Mouse (Mus musculus) adrenal gland (tissue): Measurements from ENCODE around the gene Vps18.

Experiments used
- intact Hi-C: fragments of 180-260 bp; cut with DNase I; formaldehyde crosslinking; loops from one replicate; pipeline ENCODE4 v1.15.1; 2025

The Vps18 gene

DNA sequence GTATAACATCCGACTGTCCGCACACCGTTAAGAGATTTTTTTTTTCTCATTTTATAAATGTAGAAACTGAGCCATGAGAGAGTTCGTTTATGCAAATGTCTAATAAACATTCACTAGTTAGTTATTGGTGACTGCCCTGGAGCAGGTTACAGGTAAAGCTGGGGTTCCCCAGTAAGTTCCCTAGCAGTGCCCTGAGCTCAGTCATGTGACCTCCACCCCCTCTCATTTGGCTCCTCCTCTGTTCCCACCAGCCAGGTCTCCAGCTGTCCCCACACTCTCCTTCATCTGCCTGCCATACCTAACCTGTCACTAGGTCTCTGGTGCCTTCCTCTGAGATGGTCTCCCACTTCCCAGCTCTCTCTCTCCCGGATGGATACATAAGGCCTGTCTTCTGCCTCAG, 1.2 kb upstream of the Vps18 start:
- intact Hi-C loops: no loop called here

DNA sequence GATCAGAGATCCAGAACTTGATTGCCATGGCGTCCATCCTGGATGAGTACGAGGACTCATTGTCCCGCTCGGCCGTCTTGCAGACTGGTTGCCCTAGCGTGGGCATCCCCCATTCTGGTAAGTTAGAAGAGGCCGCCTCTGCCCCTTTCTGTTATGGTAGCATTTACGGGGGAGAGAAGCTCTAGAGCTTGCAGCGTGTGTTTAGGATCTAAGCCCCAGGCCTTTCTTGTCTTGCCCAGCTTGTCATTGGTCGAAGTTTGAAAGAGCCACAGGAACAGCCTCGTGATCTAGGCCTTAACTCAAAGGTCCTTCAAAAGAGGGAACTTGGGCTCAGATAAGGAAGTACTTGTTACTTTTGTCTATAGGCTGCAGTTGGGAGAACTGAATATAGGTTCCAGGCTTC, 475 bp downstream of the Vps18 start:
- intact Hi-C loops: no loop called here

DNA sequence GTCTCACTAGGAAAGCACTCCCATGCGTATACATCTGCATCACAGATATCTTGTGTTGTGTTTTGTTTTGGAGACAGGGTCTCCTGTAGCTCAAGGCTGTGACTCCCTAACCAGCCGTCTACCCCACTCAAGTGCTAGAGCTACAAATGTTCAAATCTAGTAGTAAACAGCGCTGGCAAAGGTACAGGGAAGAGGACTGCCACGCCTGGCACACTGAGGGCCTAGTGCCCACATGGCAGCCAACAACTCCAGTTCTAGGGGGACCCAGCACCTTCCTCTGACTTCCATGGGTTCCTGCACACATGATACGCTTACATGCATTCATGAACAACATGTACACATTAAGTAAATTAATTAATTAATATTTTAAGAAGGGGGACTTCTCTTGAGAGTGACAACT, 3.7 kb downstream of the Vps18 start:
- intact Hi-C loops: loop anchor here (10.0 kb wide), 1 partner anchor 223 kb away; no protein-coding TSS in a partner anchor

DNA sequence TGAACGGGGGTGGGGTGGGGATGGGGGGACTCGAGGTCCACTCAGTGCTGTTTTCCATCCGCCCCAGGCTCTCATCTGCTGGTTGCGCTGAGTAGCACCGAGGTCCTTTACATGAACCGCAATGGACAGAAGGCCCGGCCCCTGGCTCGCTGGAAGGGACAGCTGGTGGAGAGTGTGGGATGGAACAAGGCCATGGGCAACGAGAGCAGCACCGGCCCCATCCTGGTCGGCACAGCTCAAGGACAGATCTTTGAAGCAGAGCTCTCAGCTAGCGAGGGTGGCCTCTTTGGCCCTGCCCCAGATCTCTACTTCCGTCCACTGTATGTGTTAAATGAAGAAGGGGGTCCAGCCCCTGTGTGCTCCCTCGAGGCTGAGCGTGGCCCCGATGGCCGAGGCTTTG, 4.3 kb downstream of the Vps18 start:
- intact Hi-C loops: loop anchor here (10.0 kb wide), 1 partner anchor 222 kb away; no protein-coding TSS in a partner anchor

DNA sequence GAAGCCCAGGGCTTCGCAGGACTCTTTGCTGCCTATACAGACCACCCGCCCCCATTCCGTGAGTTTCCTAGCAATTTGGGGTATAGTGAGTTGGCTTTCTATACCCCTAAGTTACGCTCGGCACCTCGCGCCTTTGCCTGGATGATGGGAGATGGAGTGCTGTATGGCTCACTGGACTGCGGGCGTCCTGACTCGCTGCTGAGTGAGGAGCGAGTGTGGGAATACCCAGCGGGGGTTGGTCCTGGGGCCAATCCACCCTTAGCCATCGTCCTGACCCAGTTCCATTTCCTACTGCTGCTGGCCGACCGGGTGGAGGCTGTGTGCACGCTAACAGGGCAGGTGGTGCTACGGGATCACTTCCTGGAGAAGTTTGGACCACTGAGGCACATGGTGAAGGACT, 4.8 kb downstream of the Vps18 start:
- intact Hi-C loops: loop anchor here (10.0 kb wide), 1 partner anchor 221 kb away; no protein-coding TSS in a partner anchor

DNA sequence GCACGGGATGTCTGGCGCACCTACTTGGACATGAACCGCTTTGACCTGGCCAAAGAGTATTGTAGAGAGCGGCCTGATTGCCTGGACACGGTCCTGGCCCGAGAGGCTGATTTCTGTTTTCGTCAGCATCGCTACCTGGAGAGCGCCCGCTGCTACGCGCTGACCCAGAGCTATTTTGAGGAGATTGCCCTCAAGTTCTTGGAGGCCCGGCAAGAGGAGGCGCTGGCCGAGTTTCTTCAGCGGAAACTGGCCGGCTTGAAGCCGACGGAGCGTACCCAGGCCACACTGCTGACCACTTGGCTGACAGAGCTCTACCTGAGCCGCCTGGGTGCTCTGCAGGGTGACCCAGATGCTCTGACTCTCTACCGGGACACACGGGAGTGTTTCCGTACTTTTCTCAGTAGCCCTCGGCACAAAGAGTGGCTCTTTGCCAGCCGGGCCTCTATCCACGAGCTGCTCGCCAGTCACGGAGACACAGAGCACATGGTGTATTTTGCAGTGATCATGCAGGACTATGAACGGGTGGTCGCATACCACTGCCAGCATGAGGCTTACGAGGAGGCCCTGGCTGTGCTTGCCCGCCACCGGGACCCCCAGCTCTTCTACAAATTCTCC, 5.3 kb downstream of the Vps18 start:
- intact Hi-C loops: loop anchor here (10.0 kb wide), 1 partner anchor 221 kb away; no protein-coding TSS in a partner anchor

DNA sequence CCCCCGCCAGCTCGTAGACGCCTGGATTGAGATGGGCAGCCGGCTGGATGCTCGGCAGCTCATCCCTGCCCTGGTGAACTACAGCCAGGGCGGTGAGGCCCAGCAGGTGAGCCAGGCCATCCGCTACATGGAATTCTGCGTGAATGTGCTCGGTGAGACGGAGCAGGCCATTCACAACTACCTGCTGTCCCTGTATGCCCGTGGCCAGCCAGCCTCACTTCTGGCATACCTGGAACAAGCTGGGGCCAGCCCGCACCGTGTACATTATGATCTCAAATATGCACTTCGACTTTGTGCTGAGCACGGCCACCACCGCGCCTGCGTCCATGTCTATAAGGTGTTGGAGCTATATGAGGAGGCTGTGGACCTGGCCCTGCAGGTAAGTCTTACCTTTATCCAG, 5.9 kb downstream of the Vps18 start:
- intact Hi-C loops: loop anchor here (10.0 kb wide), 1 partner anchor 220 kb away; no protein-coding TSS in a partner anchor

DNA sequence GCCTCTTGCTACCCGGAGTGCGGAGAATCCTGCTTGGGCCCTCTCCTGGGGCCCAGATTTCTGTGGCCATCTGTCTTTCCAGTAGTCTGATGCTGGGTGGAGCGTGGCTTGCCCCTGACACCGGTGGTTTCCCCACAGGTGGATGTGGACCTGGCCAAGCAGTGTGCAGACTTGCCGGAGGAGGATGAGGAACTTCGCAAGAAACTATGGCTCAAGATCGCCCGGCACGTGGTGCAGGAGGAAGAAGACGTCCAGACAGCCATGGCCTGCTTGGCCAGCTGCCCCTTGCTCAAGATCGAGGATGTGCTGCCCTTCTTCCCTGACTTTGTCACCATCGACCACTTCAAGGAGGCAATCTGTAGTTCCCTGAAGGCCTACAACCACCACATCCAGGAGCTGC, 8.2 kb downstream of the Vps18 start:
- intact Hi-C loops: loop anchor here (5.0 to 10.0 kb wide), 2 partner anchors 41 to 218 kb away; no protein-coding TSS in a partner anchor

DNA sequence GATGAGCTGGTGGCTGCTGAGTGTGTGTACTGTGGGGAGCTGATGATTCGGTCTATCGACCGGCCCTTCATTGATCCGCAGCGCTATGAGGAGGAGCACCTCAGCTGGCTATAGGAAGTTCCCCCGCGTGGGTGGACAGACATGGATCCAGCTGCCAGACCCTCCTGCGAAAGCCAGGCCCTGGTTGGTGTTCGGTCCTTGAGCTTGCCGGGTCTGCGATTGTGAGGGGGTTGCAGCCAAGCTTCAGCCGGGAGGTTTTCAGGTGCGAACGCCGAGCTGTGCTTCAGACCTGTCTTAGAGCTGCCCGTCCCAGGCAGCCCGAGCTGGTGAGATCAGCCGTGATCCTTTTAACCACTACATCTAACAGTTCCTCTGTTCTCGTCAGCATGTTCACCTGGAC, 9.0 kb downstream of the Vps18 start:
- intact Hi-C loops: loop anchor here (5.0 to 10.0 kb wide), 2 partner anchors 40 to 217 kb away; no protein-coding TSS in a partner anchor

DNA sequence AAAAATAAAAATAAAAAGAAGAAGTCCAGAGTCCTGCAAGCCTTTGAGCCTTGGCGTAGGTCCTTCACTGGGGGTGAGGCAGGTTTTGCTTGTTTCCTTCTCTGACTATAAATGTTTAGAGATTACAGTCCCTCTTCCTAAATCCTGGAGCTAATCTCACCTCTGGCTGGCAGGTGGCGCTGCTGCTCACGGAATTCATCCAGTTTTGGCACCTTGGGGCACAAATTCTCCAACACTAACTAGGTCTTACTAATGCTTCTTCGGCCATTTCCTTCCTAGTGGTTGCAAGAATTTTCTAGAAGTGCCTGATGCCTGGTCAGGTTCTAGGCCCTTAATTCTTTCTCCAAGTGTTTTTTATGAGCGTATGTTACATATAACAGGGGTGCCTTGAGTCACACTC, 9.8 kb downstream of the Vps18 start:
- intact Hi-C loops: loop anchor here (2.0 to 10.0 kb wide), 3 partner anchors 39 to 216 kb away; no protein-coding TSS in a partner anchor

DNA sequence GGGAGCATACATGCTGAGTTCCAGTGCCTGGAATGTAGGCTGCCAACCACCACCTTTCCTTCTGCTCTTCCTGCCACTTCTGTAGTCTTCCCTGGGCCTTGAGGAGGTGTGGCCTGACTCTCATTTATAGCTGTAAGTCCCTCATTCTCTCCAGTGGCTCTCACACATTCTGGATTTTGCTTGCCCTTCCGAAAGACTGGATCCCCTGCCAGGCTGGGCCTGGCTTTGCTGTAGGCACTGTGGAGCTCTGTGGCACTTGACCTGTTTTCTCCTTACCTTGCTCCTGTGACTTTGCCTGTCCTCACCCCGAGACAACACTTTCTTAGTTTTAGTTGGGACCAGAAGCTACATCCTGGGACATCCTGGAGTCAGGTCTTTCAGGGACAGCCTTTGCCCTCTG, 10.3 kb downstream of the Vps18 start:
- intact Hi-C loops: loop anchor here (2.0 to 10.0 kb wide), 3 partner anchors 38 to 216 kb away; no protein-coding TSS in a partner anchor

DNA sequence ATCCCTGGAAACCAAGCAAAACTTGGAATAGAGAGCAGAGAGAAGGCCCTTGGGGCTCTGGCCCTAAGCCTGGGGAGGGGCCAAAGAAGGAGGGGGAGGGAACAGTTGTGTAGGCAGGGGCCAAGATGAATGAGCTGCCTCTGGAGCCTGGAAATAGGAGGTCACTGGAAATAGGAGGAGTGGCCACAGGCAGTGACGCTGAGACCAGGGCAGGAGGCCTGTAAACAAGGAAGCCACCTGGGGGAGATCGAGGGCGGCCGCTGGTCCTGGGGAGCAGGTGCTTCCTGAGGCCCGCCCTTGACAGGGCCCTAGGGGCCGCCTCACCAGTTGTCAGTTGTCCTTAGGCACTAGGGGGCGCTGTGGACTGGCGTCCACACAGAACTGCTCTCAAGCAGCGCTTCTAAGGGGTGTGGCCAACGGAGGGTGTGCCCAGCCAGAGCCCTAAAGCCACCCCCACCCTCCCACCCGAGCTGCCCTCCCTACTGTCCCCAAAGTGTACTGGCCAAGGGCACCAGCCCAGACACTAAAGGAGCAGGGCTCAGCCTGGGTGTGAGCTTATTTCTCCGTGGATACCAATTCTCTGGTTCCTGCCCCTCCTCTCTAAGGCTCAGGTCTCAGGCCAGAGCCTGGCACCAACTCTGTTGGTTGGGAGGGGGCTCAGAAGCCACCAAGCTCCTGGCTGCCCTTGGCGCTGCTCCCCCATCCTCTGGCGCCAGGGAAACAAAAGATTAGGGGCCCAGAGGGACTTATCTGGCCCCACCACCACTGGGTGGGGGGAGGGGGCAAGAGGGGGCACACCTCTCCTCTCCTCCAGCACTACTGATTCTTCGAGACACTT, 11.7 kb downstream of the Vps18 start:
- intact Hi-C loops: loop anchor here (2.0 to 10.0 kb wide), 4 partner anchors 37 to 215 kb away; no protein-coding TSS in a partner anchor

DNA sequence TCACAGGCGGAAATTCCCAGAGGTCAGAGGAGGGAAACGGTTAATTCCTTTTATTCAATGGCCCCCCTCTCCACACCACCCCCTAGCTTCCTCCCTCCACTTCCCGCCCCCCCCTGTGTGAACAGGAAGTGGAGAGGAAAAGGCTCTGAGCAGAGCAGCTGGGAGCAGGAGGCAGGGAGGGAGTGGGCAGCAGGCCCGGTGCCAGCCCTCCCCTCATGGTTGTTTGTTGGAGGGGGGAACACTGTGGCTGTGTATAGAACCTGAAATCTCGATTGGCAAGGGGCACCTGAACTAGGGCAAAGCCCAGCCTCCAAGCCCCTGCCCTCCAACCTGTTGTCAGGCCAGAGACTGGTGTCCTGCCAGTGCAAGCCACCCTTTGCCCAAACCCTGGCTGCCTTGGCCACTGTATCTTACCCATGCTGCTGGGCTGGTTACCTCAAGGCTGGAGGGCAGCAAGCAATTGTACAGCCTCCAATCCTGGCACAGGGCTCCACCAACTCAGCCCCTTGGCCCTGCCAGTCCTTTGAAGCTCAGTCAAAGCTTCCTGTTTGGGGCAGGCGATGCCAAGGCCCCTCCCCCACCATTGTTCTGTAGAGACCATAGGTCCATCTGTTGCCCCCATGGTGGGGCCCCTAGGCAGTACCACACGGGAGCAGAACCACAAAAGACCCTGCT, 12.4 kb downstream of the Vps18 start:
- intact Hi-C loops: loop anchor here (5.0 kb wide), 1 partner anchor 136 kb away; no protein-coding TSS in a partner anchor

DNA sequence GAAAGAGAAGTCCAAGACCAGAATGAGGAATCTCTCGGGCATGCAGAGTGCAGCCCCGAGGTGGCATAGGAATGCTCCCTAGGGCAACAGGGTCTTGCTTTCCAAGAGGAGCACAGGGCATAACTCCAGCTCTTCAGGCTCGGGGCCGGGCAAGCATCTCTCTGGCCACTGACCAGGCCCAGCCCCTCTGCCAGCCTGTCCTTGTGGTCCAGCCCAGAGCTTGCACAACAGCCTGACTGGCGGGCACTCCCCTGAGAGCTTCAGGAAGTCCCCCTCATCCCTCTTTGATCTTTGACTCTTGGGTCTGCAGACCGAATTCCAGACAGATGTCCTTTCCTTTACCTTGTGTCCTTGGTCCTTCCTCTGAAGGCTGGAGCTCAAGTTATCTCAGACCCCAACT, 14.3 kb downstream of the Vps18 start:
- intact Hi-C loops: loop anchor here (5.0 kb wide), 1 partner anchor 134 kb away; no protein-coding TSS in a partner anchor

DNA sequence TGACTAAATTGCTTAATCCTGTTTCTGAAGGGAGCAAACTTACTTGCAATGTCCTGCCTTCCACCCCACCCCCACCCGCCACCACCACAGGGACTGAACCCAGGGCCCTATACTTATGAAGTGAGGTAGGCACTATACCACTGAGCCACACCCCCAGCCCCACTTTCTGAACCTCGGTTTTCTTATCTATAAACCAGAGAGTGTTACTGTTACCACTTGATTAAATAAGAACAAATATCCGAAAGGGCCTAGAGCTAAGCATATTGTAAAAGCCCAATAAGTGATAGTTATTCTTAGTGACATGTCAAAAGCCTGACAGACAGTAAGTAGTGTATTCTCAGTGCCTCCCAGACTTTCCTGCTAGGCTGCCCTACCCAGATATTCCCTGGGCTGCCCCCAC, 15.9 kb downstream of the Vps18 start:
- intact Hi-C loops: loop anchor here (5.0 kb wide), 1 partner anchor 133 kb away; no protein-coding TSS in a partner anchor

DNA sequence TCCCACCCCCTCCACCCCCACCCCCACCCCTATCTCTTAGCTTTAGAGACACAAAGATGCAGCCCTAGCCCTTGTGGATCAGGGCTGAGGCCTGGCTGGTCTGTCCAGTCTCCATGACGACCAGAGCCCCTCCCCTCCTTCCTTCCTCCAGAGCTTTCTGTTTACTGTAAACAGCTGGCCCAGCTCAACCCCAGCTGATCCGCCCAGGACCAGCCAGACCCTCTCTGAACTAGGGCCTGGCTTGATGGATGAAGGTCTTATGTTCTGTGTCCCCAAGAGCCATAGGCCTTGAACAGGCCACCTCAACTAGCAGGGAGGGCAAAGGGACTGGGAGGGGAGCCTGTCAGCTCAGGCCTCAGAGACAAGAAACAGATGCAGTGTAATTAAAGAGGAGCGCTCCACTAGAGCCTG, 16.3 kb downstream of the Vps18 start:
- intact Hi-C loops: loop anchor here (5.0 kb wide), 1 partner anchor 132 kb away; no protein-coding TSS in a partner anchor

DNA sequence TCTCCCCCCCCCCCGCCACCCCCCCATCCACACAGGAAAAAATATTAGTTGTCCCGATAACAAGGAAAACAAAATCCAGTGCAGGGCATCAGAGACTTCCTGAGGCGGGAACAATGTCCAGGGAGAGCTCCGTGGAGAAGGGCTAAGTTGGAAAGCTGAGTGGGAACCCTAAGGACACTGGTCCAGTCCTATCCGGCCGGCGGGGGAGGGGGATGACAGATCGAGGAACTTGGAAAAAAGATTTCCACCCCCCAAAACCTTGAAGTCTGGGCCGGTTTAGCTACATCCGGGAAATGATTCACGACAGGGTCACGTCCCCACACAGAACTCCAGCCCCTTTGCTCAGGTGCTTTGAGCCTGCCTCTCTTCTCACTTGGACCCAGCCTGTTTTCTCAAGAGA, 23.0 kb downstream of the Vps18 start:
- intact Hi-C loops: no loop called here

DNA sequence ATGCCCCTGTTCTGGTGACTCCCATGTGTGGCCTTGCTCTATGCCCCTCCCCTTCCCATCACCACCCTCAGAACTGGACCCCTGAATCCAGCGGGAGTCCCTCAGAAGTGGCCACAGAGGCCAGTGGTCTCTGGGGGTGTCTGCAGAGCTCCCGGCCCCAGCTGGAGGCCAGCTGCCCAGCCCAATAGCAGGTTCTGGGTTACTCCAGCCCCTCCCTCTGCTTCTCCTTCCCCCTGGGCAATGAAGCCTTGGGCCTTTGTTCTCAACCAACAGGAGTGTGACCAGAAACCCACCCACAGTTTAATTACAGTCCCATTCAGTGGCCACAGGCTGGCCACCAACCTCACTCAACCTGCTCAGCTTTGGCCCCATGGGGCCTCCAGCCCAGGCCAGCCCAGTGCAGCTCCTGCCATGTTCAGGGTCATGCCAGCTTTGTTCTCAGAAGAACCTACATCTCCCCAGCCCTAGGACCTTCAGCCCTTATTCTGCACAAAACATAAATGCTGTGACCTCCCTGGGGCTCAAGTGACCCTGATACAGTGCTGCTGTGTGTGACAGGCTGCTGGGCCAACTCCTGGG, 23.9 kb downstream of the Vps18 start:
- intact Hi-C loops: no loop called here

DNA sequence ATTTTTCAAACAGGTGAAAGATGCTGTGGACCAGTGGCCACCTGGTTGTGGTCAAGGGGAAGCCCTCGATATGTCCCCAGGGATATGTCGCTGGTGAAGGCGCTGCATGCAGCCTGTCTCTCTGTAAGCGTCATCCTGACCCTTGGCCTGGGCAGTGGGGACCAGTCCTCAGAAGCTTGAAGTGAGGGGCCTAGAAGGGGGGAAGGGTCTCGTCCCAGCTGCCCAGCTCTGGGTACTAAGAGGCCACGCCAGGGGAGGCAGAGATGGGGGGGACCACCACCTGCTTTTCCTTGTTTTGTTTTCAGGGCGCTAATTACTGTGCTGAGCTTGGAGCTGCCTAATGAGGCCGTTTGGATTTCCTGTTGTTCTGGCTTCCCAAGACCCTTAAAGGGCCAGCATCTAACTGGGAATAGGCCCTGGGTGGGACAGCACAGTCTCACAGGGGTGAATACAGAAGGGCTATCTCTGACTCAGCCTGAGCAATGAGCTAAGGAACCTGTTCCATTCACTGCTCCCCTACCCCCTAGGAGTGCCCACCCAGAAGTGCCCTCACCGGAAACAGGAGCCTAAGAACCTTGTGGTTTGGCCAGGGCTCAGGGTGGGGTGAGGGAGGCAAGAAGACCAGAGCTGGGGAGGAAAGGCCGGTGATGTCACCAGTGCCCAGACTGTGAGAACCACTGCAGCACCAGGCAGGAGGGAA, 25.4 kb downstream of the Vps18 start:
- intact Hi-C loops: no loop called here

DNA sequence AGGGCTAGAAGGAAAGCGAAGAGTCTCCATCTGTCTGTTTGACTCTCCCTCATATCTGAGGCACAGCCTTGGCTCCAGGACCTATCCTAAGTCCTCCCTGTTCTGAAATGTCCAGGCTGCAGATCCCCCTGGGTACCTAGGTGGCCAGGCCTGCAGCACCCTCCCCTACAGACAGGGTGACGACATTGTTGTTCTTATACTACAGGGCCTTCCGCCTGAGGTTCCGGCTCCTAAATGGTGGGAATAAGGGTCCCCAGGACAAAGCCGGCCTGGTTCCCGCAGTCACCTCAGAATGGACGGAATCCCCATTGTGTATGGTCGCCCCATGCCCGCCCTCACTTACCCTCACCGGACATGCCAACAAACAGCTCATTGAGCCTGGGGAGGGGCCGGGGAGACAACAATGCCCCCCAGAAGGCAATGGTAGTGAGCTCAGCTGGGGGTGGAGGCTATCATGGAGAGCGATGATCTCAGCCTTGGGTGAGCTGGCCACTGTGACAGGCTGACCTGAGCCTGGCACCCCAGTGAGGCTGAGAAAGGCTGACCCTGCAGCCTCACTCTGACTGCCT, 26.3 kb downstream of the Vps18 start:
- intact Hi-C loops: no loop called here
